Mouse (Mus musculus) gastrocnemius, postnatal 4 days (tissue): ENCODE measurements around the gene Smtnl2. TPM values are rescaled to one million over a fixed set of nuclear protein-coding genes. Genes with fewer than 3 reads are reported as not detected.
A peak's percentile ranks its signal among the peaks of the same experiment; 100 is the strongest.
"Not testable (repeated sequence)": the region's sequence is repeated elsewhere in the genome, so short reads cannot be mapped to it uniquely, and the experiment has no call there.

Experiments used
- DNase-seq, 2 experiments: peaks; one replicate each; pipeline ENCODE4 v3.0.0; 2021 to 2022; ENCODE audit warnings: low spot score in 2 of 2, mixed read lengths in 2 of 2
- long read RNA-seq, 2 experiments: library from polyadenylated mRNA; stranded (forward); transcript quantifications; one replicate each; pipeline ENCODE4 v2.0.0; 2021
- total RNA-seq, 2 experiments: library from RNA; stranded (reverse); gene quantifications; 2 replicates each; pipeline ENCODE4 v1.2.3; 2021

Gene Smtnl2
- 100 to 1,000 TPM; 160 to 187 TPM for total RNA-seq
- long read RNA-seq, experiment 1, transcript Smtnl2-202 (8 exons, 3,572 nt): major isoform, 109 of 140 reads
- long read RNA-seq, experiment 1, partial matches to known transcripts: 23 of 140 reads
- long read RNA-seq, experiment 1, other reads (novel, unspliced or antisense): 8 of 140 reads
- long read RNA-seq, experiment 2, transcript Smtnl2-202 (8 exons, 3,572 nt): major isoform, 163 of 206 reads
- long read RNA-seq, experiment 2, partial matches to known transcripts: 22 of 206 reads
- long read RNA-seq, experiment 2, other reads (novel, unspliced or antisense): 21 of 206 reads

- DNase-seq: peak; percentile 85 to 91
Measured at GRCm38 (mm10) chr11:72411093-72411921, at the start of gene Smtnl2. TSS of gene Smtnl2 (minus strand) at chr11:72411713.

- no peak for DNase-seq
Measured at GRCm38 (mm10) chr11:72458502-72458901, 47.0 kb upstream of the Smtnl2 start.

- no peak for DNase-seq
Measured at GRCm38 (mm10) chr11:72457995-72458496, 46.5 kb upstream of the Smtnl2 start.

- DNase-seq: no peak
Measured at GRCm38 (mm10) chr11:72455694-72456093, 44.2 kb upstream of the Smtnl2 start.

- DNase-seq: no peak
Measured at GRCm38 (mm10) chr11:72453105-72453953, 41.8 kb upstream of the Smtnl2 start.

GRCm38 (mm10) chr11:72452140-72452665 lies 40.7 kb upstream of the Smtnl2 start:
- no peak for DNase-seq

- DNase-seq: no peak
Measured at GRCm38 (mm10) chr11:72447475-72447874, 36.0 kb upstream of the Smtnl2 start.

GRCm38 (mm10) chr11:72446311-72447105 lies 35.0 kb upstream of the Smtnl2 start:
- DNase-seq: no peak

GRCm38 (mm10) chr11:72440965-72441664 lies 29.6 kb upstream of the Smtnl2 start, which contains the start of gene Mybbp1a:
TSS of gene Mybbp1a (plus strand) at chr11:72441355.
- DNase-seq: peak; percentile 97 to 98

GRCm38 (mm10) chr11:72440597-72440964 lies 29.1 kb upstream of the Smtnl2 start:
- DNase-seq: not testable (repeated sequence)

- no peak for DNase-seq
Measured at GRCm38 (mm10) chr11:72438411-72438810, 26.9 kb upstream of the Smtnl2 start.

GRCm38 (mm10) chr11:72436756-72437650 lies 25.5 kb upstream of the Smtnl2 start:
- DNase-seq: no peak

GRCm38 (mm10) chr11:72436271-72436670 lies 24.8 kb upstream of the Smtnl2 start:
- DNase-seq: peak in 1 of 2 experiments; percentile 44

- DNase-seq: no peak
Measured at GRCm38 (mm10) chr11:72435694-72436045, 24.2 kb upstream of the Smtnl2 start.

- no peak for DNase-seq
Measured at GRCm38 (mm10) chr11:72434963-72435693, 23.6 kb upstream of the Smtnl2 start, which contains the start of gene Ggt6. TSS of gene Ggt6 (plus strand) at chr11:72435526.

- DNase-seq: not testable (repeated sequence)
Measured at GRCm38 (mm10) chr11:72430311-72431068, 19.0 kb upstream of the Smtnl2 start.

GRCm38 (mm10) chr11:72429288-72429690 lies 17.8 kb upstream of the Smtnl2 start:
- DNase-seq: peak in 1 of 2 experiments; percentile 70
